Mouse (Mus musculus): ENCODE measurements around the gene Sipa1l1.

Sipa1l1 gene

DNA sequence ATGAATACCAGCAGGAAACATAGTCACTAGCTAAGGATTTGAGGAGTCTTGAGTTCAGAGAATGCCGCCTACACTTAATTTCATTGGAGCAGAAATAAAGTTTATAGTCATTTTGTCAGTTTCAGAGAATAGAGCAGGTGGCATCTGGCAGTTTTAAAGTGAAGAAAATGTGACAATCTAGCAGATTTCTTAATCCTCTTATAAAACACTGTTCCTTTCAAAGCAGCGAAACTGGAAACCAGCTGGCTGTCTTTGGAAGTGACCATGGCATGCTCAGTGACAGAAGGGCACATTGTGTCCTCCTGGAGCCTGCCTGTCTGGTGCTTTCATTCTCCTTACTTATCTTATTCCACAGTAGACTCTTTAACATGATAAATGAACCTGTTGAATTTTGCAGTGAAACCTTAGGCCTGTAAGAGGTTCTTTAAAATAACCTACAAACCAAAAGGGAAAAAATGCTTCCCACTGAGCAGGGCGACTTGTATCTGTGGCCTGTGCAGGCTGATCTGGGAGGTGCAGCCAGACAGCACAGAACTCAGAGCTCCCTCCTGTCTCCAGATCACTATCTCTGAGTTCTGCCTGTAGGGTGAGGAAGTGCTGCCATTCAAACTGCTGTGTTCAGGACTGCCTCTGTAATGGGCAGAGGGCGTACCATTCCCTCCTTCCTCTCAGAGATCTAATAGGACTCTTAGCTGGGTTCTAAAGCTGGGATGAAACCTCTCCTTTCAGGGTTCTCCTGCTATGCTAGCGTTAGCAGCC lies 200.5 kb downstream of the Sipa1l1 start:
- DNase-seq (ENCODE audit: inconsistent age in 2 of 2, low spot score in 1 of 2) = peak in 1 of 2 experiments; percentile 26

DNA sequence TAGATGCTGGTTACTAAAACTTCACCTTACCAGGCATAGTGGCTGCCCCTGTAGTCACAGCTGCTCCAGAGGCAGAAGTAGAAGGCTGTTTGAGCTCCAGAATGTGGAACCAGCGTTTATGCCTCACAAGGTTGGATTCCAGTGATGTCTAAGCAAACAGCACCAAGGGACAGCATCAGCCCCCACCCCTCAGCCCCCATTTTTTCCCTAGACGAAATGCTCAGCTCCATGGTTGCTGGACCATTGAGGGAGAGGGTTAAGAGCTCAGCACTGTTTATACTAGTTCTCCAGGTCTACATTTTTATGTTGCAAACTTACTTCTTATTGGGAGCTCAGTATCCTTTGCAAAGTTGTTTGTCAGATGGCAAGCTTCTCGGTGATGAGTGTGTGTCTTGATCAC lies 202.1 kb downstream of the Sipa1l1 start:
- DNase-seq (ENCODE audit: inconsistent age in 2 of 2, low spot score in 1 of 2) = no peak

DNA sequence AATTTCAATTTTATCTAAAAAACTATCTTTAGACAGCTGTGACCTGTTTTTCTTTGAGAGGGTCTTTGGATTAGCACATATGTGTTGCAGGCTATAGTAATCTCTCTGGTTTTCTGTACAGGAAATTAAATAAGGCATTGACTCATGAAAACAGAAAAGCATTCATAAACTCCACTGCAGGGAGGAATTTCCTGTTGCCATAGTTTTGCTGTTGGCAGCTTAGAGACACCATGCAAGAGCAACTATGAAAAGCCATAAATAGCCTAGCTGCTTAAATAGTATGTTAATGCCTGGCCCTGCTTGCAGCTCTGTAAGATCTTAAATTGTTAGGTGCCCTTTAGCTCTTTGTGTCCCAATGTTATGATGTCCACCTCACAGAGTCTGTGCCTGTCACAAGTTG lies 204.9 kb downstream of the Sipa1l1 start:
- no peak for DNase-seq (ENCODE audit: inconsistent age in 2 of 2, low spot score in 1 of 2)

DNA sequence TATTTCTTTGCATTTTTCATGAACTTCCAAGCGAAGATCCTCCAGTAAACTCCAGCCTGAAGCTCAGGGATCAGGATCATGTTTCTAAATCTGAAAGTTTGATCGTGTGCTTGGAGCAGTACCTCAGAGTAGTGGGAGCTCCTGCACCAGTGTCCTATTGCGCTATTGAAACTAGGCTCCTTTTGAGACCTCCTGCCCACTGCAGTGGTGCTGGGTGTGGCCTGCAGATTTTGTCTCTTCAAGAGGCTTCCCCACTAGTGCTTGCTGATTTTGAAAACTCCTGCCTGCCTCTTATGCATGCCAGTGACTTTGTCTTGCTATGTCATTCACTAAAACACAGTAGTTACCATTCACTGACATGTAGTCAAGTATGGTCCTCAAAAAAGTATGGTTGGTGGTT lies 213.8 kb downstream of the Sipa1l1 start:
- DNase-seq (ENCODE audit: inconsistent age in 2 of 2, low spot score in 1 of 2) = no peak

DNA sequence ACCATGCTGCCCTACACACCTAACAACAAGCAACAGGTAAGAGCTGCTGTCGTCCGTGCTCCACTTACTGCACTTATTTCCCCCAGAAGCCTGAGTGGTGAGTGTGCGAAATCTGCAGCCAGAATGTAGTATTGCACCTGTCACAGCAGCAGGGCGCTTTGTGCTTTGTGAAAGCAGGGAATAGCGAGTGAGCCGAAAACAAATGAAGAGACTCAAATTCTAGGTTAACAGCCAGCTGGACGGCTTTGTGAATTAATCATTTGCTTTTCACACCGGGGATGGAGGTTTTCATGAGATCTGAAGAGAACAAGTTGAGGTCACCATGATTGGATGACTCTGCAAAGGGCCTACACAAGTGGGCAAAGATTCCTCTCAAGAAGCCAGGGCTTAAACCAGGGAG lies 215.6 kb downstream of the Sipa1l1 start:
- DNase-seq (ENCODE audit: inconsistent age in 2 of 2, low spot score in 1 of 2) = no peak

DNA sequence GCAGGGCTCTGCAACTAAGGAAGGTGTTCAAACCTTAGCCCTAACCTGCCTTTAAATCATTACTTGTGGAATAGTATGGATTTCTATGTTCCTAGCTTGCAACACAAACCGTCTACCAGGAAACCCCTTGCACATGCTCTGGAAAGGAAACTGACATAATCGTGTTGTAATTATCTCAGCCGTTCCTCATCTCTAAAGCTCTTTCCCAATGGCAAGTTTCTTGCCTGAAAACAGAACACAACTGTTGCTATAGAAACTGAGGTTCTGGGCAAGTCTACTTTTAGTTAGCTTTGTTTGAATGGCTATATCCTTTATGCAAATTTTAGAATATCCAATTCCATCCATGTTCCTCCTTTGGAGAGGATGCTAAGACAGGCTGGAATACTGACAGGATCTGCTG lies 217.9 kb downstream of the Sipa1l1 start:
- DNase-seq (ENCODE audit: inconsistent age in 2 of 2, low spot score in 1 of 2) = no peak

DNA sequence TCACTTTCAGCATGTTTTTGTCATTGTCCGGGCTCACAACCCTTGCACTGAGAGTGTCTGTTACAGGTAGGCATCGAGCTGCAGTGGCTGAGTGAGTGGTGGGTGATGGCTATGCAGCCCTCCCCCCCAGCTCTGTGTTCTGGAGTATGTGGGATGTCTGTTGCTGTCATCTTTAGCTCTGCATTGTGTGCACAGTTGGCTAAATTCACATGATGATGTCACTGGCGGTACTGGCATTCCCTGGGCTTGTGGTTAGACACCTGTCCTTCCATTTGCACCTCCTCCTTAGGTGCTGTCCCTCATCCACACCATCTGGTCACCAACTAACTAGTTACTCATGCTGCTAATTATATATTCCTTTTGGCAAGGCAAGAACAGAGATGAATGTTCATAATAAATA lies 218.5 kb downstream of the Sipa1l1 start:
- no peak for DNase-seq (ENCODE audit: inconsistent age in 2 of 2, low spot score in 1 of 2)

DNA sequence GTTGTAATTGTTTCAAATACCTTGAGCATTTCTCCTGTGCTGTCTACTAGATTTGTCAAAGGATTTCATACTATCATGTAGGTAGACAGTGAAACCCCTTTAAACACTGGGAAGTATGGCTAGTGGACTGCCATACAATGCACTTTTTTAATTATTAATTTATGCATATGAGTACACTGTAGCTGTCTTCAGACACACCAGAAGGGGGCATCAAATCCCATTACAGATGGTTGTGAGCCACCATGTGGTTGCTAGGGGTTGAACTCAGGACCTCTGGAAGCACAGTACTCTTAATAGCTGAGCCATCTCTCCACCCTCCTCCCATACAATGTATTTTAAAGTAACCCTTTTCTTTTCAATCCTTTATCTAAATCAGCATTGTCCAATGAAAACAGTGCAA lies 219.0 kb downstream of the Sipa1l1 start:
- no peak for DNase-seq (ENCODE audit: inconsistent age in 2 of 2, low spot score in 1 of 2)

DNA sequence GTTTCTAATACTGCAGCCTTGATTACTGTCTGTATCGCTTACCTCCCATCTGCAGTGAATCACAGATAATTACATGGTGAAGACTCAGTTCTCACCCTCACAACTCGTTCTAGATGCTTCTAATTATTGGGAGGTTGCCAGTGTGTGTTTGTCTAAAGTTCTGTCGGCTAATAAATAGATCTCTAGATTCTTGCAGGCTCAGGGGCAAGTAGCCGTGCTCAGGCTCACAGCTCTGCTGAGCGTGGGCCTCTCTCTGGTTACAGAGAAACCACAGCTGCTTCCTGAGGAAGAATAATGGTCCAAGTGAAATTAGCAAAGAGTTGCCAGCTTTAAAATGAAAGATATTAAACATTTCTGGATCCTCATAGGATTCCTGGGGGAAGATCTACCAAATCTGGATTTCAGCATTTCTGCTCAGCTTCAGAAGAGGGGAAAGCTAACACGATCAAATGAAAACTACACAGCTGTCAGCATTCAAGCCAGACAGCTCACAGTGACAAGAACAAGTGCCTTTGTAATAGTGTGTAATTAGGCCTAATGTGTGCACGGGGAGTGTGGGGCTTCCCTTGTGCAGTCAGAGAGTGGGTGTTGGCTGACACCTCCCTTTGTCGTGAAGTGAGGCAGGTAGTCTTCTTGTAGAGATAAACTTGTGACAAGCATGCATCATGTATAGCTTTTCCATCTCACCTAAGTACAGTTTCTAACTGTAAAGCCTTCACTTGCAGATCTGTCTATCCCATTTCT lies 225.2 kb downstream of the Sipa1l1 start:
- DNase-seq (ENCODE audit: inconsistent age in 2 of 2, low spot score in 1 of 2) = no peak

DNA sequence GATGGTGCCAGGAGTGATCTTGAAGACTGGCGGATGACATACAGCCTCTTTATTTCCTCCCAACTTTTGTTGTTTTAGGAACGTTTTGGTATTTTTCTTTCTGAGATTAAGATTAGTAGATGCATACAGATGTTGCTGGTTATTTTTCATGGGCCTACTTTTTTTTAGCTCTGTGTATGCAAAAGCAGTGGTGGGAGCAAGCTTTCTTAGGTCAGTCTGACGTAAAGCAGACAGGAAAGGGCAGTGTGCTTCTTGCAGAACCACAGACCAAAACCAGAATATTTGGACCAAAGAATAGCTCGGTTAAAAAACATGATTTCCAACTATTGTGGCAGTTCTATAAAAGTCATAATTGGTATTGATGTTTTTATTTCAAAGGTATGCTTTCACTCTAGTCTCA lies 226.1 kb downstream of the Sipa1l1 start:
- no peak for DNase-seq (ENCODE audit: inconsistent age in 2 of 2, low spot score in 1 of 2)

DNA sequence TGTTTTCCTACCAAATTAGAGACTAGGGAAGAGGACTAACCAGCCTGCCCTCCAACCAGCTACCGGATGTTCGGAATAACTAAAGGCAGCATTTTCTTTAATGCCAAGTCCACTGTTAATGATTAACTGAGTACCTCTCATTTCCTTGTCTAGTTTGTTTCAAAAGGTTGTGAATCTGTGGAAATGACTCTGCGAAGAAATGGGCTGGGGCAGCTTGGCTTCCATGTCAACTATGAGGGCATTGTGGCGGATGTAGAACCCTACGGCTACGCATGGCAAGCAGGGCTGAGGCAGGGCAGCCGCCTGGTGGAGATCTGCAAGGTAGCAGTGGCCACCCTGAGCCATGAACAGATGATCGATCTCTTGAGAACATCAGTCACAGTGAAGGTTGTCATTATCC lies 228.1 kb downstream of the Sipa1l1 start:
- DNase-seq (ENCODE audit: inconsistent age in 2 of 2, low spot score in 1 of 2) = no peak

DNA sequence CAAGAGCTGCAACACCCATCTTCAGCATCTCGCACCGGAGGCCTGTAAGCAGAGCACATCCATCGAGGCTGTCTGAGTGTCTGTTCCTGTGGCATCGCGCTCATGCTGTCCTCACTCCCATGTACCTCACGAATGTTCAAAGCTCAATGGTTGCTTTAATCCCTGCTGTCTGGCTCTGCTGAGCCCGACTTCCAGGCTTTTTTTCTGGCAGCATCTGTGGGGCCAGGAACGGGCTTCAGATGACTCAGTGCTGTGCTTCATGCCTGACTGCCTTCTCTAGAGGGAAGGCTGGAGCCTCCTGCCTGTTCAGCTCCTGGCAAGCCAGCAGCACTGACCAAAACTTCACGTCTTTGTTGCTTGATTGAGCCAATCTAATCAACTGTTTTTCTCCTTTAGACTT lies 228.6 kb downstream of the Sipa1l1 start:
- DNase-seq (ENCODE audit: inconsistent age in 2 of 2, low spot score in 1 of 2) = no peak

DNA sequence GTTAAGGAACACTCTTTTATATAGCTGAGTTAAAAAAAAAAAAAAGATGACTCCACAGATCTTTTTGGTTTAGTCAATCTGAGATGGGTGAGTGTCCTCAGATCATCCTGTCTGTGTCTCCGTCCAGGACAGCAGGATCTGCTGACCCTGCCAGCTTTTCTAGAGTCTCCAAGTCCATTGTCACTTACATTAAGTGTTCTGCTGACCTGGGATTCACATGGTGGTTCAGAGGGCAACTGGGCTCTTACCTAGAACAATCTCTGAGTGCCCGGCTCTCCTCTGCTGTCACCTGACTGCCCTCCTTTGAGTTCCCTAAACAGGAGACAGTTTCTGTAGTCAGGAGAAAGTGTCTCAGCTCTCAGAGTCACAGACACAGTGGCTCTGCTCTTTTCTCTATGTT lies 229.8 kb downstream of the Sipa1l1 start:
- DNase-seq (ENCODE audit: inconsistent age in 2 of 2, low spot score in 1 of 2) = no peak

DNA sequence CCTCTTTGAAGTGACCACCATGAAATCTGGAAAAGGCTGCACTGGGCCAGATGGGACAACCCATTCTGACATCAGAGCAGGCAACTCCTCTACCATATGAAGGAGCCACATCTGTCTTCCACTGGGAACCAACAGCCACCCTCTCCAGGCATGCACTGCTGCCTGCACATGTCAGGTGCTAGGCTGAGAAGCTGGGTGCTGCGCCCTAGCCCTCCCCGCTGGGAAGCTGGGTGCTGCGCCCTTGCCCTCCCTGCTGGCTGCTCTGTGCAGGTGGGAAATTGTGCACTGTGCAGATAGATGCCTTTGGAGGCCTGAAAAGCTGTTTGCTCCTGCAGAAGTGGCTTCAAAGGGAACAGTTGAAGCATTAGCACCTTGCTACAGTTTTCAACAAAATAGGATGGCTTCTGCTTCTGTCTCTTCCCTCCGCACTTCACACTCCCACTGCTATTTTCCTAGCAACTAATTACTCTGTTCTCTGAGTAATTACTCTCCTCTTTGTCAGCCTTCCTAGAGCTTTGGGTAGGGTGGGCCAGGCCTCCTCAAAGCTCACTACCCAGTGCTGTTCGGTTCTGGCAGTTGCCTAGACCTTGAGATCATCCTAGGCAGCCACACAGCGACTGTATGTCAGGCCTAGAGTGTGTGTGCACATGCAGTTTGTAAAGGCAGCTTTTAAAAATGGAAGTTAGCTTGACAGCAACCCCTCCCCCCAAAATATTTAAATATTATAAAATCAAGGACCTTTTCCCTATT lies 231.0 kb downstream of the Sipa1l1 start:
- DNase-seq (ENCODE audit: inconsistent age in 2 of 2, low spot score in 1 of 2) = no peak

DNA sequence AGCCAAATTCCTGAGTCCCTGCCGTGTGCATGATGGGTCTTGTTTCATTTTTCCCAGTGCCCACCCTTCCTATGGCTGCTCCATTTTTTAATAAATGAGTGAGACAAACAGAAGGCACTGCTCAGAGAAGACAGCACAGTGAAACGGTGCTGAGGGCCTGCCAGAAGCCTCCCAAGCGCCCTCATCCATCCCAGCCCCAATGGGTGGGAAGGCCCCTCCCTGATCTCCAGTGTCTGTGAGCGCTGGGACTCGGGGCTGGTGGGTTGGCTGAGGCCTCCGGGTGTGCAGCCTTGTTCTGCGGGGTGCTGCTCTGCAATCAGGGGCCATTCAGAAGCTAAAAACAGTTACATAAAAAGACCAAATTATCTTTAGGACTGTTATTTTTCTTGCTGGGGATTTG lies 231.7 kb downstream of the Sipa1l1 start:
- DNase-seq (ENCODE audit: inconsistent age in 2 of 2, low spot score in 1 of 2) = no peak

DNA sequence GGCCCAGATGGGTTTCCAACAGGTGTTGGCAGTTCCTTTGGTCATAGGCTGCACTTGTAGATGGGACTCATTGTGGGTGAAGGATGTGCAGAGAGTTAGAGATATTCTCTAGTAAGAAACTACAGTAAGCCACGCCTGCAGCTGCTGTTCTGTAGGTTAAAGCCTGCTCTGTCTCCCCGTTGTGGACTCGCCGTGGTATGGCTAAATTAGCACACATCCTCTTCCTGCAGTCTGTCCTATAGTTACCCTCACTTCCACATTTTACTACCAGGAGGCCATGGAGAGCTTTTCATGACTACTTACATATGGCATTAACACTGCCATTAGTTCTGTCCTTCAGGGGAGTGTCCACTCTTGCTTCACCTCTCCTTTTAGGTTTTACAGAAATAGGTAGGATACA lies 232.3 kb downstream of the Sipa1l1 start:
- DNase-seq (ENCODE audit: inconsistent age in 2 of 2, low spot score in 1 of 2) = no peak

DNA sequence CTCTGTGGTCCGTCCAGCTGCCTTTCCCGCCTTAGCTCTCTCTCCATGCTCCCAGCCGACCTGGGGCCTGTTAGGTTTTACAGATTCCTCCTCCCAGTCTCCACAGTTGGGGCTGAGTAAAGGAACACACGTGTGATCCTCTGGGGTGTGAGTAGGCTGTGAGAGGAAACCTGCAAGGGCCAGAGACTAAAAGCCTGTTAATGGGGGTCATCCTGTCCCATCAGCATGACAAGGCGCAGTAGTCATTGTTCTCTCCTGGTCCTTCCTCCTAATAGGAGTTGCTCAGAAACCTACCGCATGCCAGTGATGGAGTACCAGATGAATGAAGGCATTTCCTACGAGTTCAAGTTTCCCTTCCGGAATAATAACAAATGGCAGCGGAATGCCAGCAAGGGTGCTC lies 233.5 kb downstream of the Sipa1l1 start:
- no peak for DNase-seq (ENCODE audit: inconsistent age in 2 of 2, low spot score in 1 of 2)

DNA sequence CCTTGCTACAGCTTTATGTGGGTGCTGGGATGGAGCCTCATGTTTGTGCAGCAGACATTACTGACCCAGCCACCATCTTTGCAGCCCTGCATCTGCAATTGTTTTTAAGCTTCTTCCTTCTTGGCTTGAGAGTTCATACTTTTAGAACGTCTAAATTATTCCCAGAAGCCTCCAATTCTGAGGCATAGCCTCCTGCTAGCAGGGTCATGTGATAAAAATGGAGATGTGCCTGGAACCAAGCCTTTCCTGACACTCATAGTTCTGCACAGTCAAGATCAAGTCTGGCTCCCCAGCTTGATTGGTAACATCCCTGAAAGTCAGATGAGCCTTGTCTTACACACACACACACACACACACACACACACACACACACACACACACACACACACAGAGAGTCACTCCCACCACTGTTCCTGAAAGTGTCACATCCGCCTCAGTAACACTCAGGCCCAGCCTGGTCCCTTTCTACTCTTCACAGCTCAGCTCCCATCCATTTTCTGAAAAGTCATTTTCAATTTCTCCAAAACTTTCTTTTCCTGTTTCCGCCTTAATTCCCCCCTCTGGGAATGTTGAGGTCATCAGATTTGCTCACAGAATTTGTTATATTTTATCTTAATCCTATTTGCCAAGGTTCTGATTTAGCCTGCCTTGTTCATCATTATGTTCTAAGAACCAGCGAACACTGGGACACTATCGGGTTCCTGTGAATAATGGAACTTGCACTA lies 238.6 kb downstream of the Sipa1l1 start:
- DNase-seq (ENCODE audit: inconsistent age in 2 of 2, low spot score in 1 of 2) = no peak

DNA sequence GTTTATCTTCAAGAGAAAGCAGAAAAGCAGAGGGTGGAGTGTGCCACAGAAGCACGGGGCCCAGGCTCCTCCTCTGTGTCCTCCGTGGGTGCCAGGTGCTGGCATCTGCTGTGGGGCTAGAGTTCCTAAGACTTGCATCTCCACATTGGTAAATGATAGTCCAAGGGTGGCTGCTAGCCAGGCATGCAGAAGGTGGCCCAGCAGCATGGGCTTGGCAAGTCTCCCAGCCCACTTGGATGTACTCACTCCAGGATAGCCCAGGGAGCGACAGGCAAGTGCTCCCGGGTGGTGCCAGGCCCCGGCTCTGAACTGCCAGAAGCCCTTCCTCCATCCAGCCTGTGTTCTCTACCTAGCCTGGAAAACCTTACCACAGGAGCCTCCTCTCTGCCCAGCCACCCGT lies 239.4 kb downstream of the Sipa1l1 start:
- DNase-seq (ENCODE audit: inconsistent age in 2 of 2, low spot score in 1 of 2) = peak in 1 of 2 experiments; percentile 40

DNA sequence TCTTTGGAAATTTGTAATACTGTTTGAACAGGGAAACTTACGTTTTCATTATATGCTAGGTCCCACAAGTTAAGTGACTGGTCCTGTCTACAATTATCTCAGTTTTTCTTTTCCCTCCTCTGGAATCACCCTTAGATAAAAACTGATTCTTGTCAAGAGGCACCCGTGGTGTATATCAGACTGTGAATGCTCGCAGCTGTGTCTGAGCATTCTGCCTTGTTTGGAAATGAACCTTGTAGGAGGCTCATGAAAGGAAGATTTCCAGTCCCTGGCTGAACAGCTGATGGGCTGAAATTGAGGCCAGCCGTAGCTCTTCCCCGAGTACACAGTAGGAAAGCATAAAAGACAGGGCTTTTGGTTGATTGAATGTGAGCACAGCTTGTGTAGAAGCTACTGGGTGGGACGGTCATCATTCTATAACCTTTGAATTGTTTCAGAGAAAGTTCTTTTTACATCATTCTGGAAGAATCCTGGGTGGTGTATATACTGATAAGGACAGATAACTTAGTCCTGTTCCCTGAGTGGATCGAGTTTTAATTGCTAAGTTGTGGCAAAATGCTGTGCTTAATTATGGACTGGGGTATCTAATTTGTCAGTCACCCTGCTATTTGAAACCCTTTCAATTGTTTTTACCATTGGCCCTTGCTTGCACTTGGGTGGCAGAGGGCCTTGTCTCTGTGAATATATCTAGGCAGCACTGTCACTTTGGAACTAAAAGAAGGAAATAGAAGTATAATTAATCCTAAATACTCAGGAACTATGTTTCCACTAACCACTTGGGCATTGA lies 240.8 kb downstream of the Sipa1l1 start:
- no peak for DNase-seq (ENCODE audit: inconsistent age in 2 of 2, low spot score in 1 of 2)

Data from adrenal gland, adult (tissue).